ENCODE assay signal across 10 mouse cellular contexts in genomic region chr12:27182397-27183375, GRCm38 (mm10).
DNase-seq lines count a peak whose midpoint lies in the region; ATAC-seq and TF ChIP-seq lines count a peak whose summit lies in the region.
"Had no signal": no experiment of that assay in that cellular context is flagged by ENCODE, and none has a peak within 500 bp of the region (broad histone marks: within the 10 kb centered on the region; RNA-seq: fewer than 3 reads in every experiment).

No protein-coding gene starts in this region.

- no peaks in the 10 kb centered on the region for H3K27me3 ChIP-seq in intestine, embryonic 14.5 days (replicated peaks; ENCODE audit: control insufficient read depth, insufficient read depth, low read length)
- H3K27me3 ChIP-seq in intestine, embryonic 16.5 days (replicated peaks; ENCODE audit: control insufficient read depth, insufficient read depth, low read length) = no peaks in the 10 kb centered on the region
- H3K27me3 ChIP-seq in intestine, postnatal 0 days (replicated peaks; ENCODE audit: control insufficient read depth, insufficient read depth, low read length) = no peaks in the 10 kb centered on the region
- H3K27me3 ChIP-seq in neural tube, embryonic 11.5 days (ENCODE audit: control insufficient read depth, insufficient read depth, low read length) = no peaks in the 10 kb centered on the region

- H3K27ac ChIP-seq in intestine, embryonic 14.5 days (ENCODE audit: low read depth) = 0 out of 2 replicates have a peak overlapping the region, but pooled peaks have one; percentile 27
- H3K27ac ChIP-seq in intestine, embryonic 16.5 days (ENCODE audit: low read length) = no peak overlapping the region
- no peak overlapping the region for H3K27ac ChIP-seq in intestine, postnatal 0 days (ENCODE audit: low read depth, low read length)
- peak overlapping the region; percentile 58; the same call in 1 of the 2 replicates for H3K27ac ChIP-seq in neural tube, embryonic 11.5 days (ENCODE audit: low read depth, low read length)

- intact Hi-C loops in left cerebral cortex, postnatal 36 days (cut with DNase I) = no loop called here

- no peak overlapping the region for H3K9ac ChIP-seq in intestine, embryonic 14.5 days (ENCODE audit: low read length)
- no peak overlapping the region for H3K9ac ChIP-seq in intestine, embryonic 16.5 days (ENCODE audit: low read depth, low read length)
- H3K9ac ChIP-seq in intestine, postnatal 0 days (ENCODE audit: low read depth, low read length) = no peak overlapping the region
- no peak overlapping the region for H3K9ac ChIP-seq in neural tube, embryonic 11.5 days (ENCODE audit: low read length)

- WGBS in intestine, embryonic 14.5 days = 22% methylated on average over 5 of the region's 5 CpGs
- 32% methylated on average over 5 of the region's 5 CpGs for WGBS in intestine, embryonic 16.5 days
- WGBS in intestine, postnatal 0 days = 44% methylated on average over 5 of the region's 5 CpGs
- 48% methylated on average over 5 of the region's 5 CpGs for WGBS in neural tube, embryonic 11.5 days

- peaks cover 14% of the 10 kb centered on the region for H3K4me1 ChIP-seq in intestine, embryonic 14.5 days (replicated peaks; ENCODE audit: control insufficient read depth, insufficient read depth, low read length)
- peaks cover 12% of the 10 kb centered on the region for H3K4me1 ChIP-seq in intestine, embryonic 16.5 days (ENCODE audit: control insufficient read depth, insufficient read depth, low read length)
- H3K4me1 ChIP-seq in intestine, postnatal 0 days (replicated peaks; ENCODE audit: control insufficient read depth, insufficient read depth, low read length) = no peaks in the 10 kb centered on the region
- peaks cover 7% of the 10 kb centered on the region for H3K4me1 ChIP-seq in neural tube, embryonic 11.5 days (ENCODE audit: control insufficient read depth, insufficient read depth, low read length)

- 0 out of 2 replicates have a peak, but pooled peaks have one; percentile 8 for TF ChIP-seq CTCF in intestine, postnatal 0 days (IDR thresholded peaks at IDR 0.05; ENCODE audit: low read depth)

- H3K36me3 ChIP-seq in intestine, embryonic 14.5 days (ENCODE audit: control insufficient read depth, insufficient read depth, low read length) = no peaks in the 10 kb centered on the region
- H3K36me3 ChIP-seq in intestine, embryonic 16.5 days (ENCODE audit: control insufficient read depth, insufficient read depth, low read length) = no peaks in the 10 kb centered on the region
- no peaks in the 10 kb centered on the region for H3K36me3 ChIP-seq in intestine, postnatal 0 days (ENCODE audit: control insufficient read depth, insufficient read depth)
- no peaks in the 10 kb centered on the region for H3K36me3 ChIP-seq in neural tube, embryonic 11.5 days (ENCODE audit: control insufficient read depth, insufficient read depth, low read length)

- no peak for DNase-seq in intestine, embryonic 14.5 days (ENCODE audit: low spot score)
- DNase-seq in heart, adult 8-10 months (ENCODE audit: low spot score) = peak; percentile 28
- DNase-seq in neural tube, embryonic 11.5 days (ENCODE audit: low spot score) = peak; percentile 26
- DNase-seq in urinary bladder, adult 18-20 months (ENCODE audit: low spot score in 2 of 2) = no peak
- DNase-seq in gastrocnemius, postnatal 25 days = no peak
- no peak for DNase-seq in left cerebral cortex, postnatal 36 days (ENCODE audit: low spot score in 2 of 2)
- DNase-seq: adrenal gland, postnatal 14 days; right cerebral cortex, postnatal 14 days had no signal

- H3K4me2 ChIP-seq in intestine, embryonic 14.5 days (ENCODE audit: low read length) = 0 out of 2 replicates have a peak overlapping the region, but pooled peaks have one; percentile 11
- H3K4me2 ChIP-seq in intestine, embryonic 16.5 days (ENCODE audit: low read depth, low read length) = no peak overlapping the region
- H3K4me2 ChIP-seq in intestine, postnatal 0 days (replicated peaks; ENCODE audit: low read depth) = no peak overlapping the region
- no peak overlapping the region for H3K4me2 ChIP-seq in neural tube, embryonic 11.5 days (ENCODE audit: low read depth)

- no peak overlapping the region for H3K4me3 ChIP-seq in intestine, embryonic 14.5 days (ENCODE audit: low read depth, low read length)
- H3K4me3 ChIP-seq in intestine, embryonic 16.5 days (ENCODE audit: low read length) = no peak overlapping the region
- no peak overlapping the region for H3K4me3 ChIP-seq in intestine, postnatal 0 days (ENCODE audit: low read depth, low read length)
- H3K4me3 ChIP-seq in neural tube, embryonic 11.5 days (ENCODE audit: low read depth, low read length) = no peak overlapping the region

- no peak for ATAC-seq in intestine, embryonic 14.5 days (replicated peaks; ENCODE audit: low FRiP score, low TSS enrichment, low read depth)
- no peak for ATAC-seq in intestine, embryonic 16.5 days
- ATAC-seq in intestine, postnatal 0 days = no peak
- ATAC-seq in neural tube, embryonic 11.5 days (ENCODE audit: insufficient read depth, low FRiP score, low TSS enrichment) = no peak

- 0 out of 2 replicates have a peak, but pooled peaks cover 3% of the 10 kb centered on the region for H3K9me3 ChIP-seq in intestine, embryonic 14.5 days (ENCODE audit: control insufficient read depth, low read length)
- no peaks in the 10 kb centered on the region for H3K9me3 ChIP-seq in intestine, embryonic 16.5 days (ENCODE audit: control insufficient read depth, low read length)
- no peaks in the 10 kb centered on the region for H3K9me3 ChIP-seq in intestine, postnatal 0 days (ENCODE audit: control insufficient read depth)
- H3K9me3 ChIP-seq in neural tube, embryonic 11.5 days (ENCODE audit: control insufficient read depth, low read length) = no peaks in the 10 kb centered on the region

Comparison
In these comparisons a context has a peak if more than half of its experiments do, and no peak if none do; other contexts are left out.
1. H3K27ac ChIP-seq: peak in intestine, embryonic 14.5 days (single experiment) and neural tube, embryonic 11.5 days (single experiment); none in intestine, embryonic 16.5 days (single experiment) and intestine, postnatal 0 days (single experiment).
2. DNase-seq: peak in heart, adult 8-10 months (single experiment) and neural tube, embryonic 11.5 days (single experiment); none in intestine, embryonic 14.5 days (single experiment), urinary bladder, adult 18-20 months (0 of 2), gastrocnemius, postnatal 25 days (single experiment) and left cerebral cortex, postnatal 36 days (0 of 2).